Mouse (Mus musculus) lung, adult 10 weeks (tissue): Measurements from ENCODE around the gene Itga2. TPM values are rescaled to one million over a fixed set of nuclear protein-coding genes. Genes with fewer than 3 reads are reported as not detected.

Experiments
- polyA plus RNA-seq: library from polyadenylated mRNA; stranded (reverse); fragments of 350-450 nt; fragmentation: Illumina TruSeq; extraction: RNeasy Lipid Tissue Mini Kit (QIAGEN cat#74804); gene quantifications from one replicate; pipeline ENCODE4 v1.2.3, GENCODE M21; 2014; ENCODE audit warnings: low read depth, low replicate concordance; ENCODE audit not compliant: insufficient read depth

The Itga2 gene
- polyA plus RNA-seq, result 2.6 TPM

GRCm38 (mm10) chr13:114931775-114932294 lies at the start of gene Itga2:
Itga2 (minus strand) TSS chr13:114932100.

GRCm38 (mm10) chr13:114817751-114818360 lies 114.0 kb downstream of the Itga2 start, which contains the start of gene Mocs2:
Mocs2 (plus strand) TSS chr13:114818236.

Other genes starting within 250 kb of the Itga2 start
- gene Mocs2, start 113.9 kb downstream of the Itga2 start, polyA plus RNA-seq, result 56.7 TPM
- gene Pelo, start 158.1 kb upstream of the Itga2 start, polyA plus RNA-seq, result 15.5 TPM
- gene Gm49395, start 169.8 kb upstream of the Itga2 start, polyA plus RNA-seq, result 4.1 TPM
- gene Itga1, start 169.9 kb upstream of the Itga2 start, polyA plus RNA-seq, result 18.7 TPM